Mouse (Mus musculus) stomach, embryonic 15.5 days (tissue): Measurements from ENCODE around the gene Ppm1l. TPM values are rescaled to one million over a fixed set of nuclear protein-coding genes. Genes with fewer than 3 reads are reported as not detected.

Source experiments
- ATAC-seq: fragments of 200-750 bp; cut with Nextera tagmentation; 2 replicates; pipeline ENCODE4 v1.8.0; 2017; ENCODE audit warnings: low read depth, moderate number of reproducible peaks, moderate TSS enrichment; ENCODE audit not compliant: insufficient read depth, low FRiP score
- H3K27ac ChIP-seq: fragments of 300-500 bp; sonication (generic); 2 replicates; pipeline ENCODE4 v1.5.1; 2015; ENCODE audit warnings: mild to moderate bottlenecking, inconsistent platforms
- H3K27me3 ChIP-seq: fragments of 300-500 bp; sonication (generic); replicated peaks from 2 replicates; pipeline ENCODE4 v1.6.1; 2015; ENCODE audit warnings: inconsistent platforms
- H3K36me3 ChIP-seq: fragments of 300-500 bp; sonication (generic); 2 replicates; pipeline ENCODE4 v1.6.1; 2015; ENCODE audit warnings: inconsistent platforms
- H3K4me1 ChIP-seq: fragments of 300-500 bp; sonication (generic); 2 replicates; pipeline ENCODE4 v1.6.1; 2015; ENCODE audit warnings: inconsistent platforms
- H3K4me2 ChIP-seq: fragments of 300-500 bp; sonication (generic); 2 replicates; pipeline ENCODE4 v1.6.1; 2015; ENCODE audit warnings: mild to moderate bottlenecking, inconsistent platforms
- H3K4me3 ChIP-seq: fragments of 300-500 bp; sonication (generic); replicated peaks from 2 replicates; pipeline ENCODE4 v1.5.1; 2015; ENCODE audit warnings: inconsistent platforms
- H3K9ac ChIP-seq: fragments of 300-500 bp; sonication (generic); 2 replicates; pipeline ENCODE4 v1.6.1; 2015; ENCODE audit warnings: inconsistent platforms
- H3K9me3 ChIP-seq: fragments of 300-500 bp; sonication (generic); 2 replicates; pipeline ENCODE4 v1.6.1; 2016; ENCODE audit warnings: inconsistent platforms
- WGBS: fragments of 180-500 bp; shearing (Covaris S2); methylation state at CpG from one replicate; pipeline ENCODE4 v1.1.7; 2015; 5-methylcytosine and 5-hydroxymethylcytosine counted together
- polyA plus RNA-seq: library from polyadenylated mRNA; unstranded; fragments of >200 nt; fragmentation: Nextera tagmentation; extraction: Ambion mirVana; gene quantifications from 2 replicates; pipeline ENCODE4 v1.2.1, GENCODE M21; 2015

The Ppm1l gene
- polyA plus RNA-seq, 1 experiment from 2014 or later: 8.5 TPM

DNA sequence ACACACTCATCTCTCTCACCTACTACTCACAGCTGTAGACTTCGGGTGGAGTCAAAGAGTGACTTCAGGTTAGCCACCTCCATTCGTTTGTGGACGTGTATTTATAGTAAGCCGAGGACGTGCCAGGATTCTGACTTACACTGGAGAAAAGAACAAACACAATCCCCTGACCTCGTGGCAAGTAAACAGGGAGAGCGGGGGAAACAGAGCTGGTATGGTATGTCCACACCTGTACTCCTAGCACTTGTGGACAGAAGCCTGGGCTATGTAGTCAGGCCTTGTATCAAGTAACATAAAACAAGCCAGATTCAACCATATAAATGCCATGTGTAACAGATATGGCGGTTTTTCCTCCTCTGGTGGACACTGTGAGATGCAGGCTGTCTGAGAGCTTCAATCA is 20.4 kb upstream of the Ppm1l start:
- Histone ChIP-seq H3K27ac (no peak overlapping the region), H3K36me3 (no peaks in the 10 kb centered on the region), H3K4me2 (no peak overlapping the region), H3K9me3 (no peaks in the 10 kb centered on the region), H3K4me1 (no peaks in the 10 kb centered on the region), H3K4me3 (no peak overlapping the region), H3K9ac (no peak overlapping the region), H3K27me3 (no peaks in the 10 kb centered on the region)
- 57% methylated on average over 8 of the region's 8 CpGs for WGBS
- peak; percentile 43; the same call in 1 of the 2 replicates for ATAC-seq

GRCm38 (mm10) chr3:69300121-69300520 is 16.5 kb upstream of the Ppm1l start:
- H3K27ac ChIP-seq: no peak overlapping the region
- no peaks in the 10 kb centered on the region for H3K36me3 ChIP-seq
- no peak overlapping the region for H3K4me3 ChIP-seq
- H3K9ac ChIP-seq: no peak overlapping the region
- H3K9me3 ChIP-seq: no peaks in the 10 kb centered on the region
- H3K27me3 ChIP-seq: no peaks in the 10 kb centered on the region
- H3K4me1 ChIP-seq: no peaks in the 10 kb centered on the region
- no peak for ATAC-seq
- H3K4me2 ChIP-seq: no peak overlapping the region
- WGBS: 86% methylated on average over 1 of the region's 1 CpGs

GRCm38 (mm10) chr3:69315810-69316390 is 761 bp upstream of the Ppm1l start:
- Histone ChIP-seq H3K36me3 (no peaks in the 10 kb centered on the region), H3K9me3 (no peaks in the 10 kb centered on the region), H3K27me3 (no peaks in the 10 kb centered on the region), H3K4me2 (peak overlapping the region; percentile 84), H3K4me3 (peak overlapping the region; percentile 78), H3K4me1 (peaks cover 16% of the 10 kb centered on the region; the same call in 1 of the 2 replicates), H3K27ac (peak overlapping the region; percentile 91), H3K9ac (peak overlapping the region; percentile 61; the same call in 1 of the 2 replicates)
- WGBS: 2% methylated on average over 18 of the region's 18 CpGs
- peak; percentile 17 for ATAC-seq

DNA sequence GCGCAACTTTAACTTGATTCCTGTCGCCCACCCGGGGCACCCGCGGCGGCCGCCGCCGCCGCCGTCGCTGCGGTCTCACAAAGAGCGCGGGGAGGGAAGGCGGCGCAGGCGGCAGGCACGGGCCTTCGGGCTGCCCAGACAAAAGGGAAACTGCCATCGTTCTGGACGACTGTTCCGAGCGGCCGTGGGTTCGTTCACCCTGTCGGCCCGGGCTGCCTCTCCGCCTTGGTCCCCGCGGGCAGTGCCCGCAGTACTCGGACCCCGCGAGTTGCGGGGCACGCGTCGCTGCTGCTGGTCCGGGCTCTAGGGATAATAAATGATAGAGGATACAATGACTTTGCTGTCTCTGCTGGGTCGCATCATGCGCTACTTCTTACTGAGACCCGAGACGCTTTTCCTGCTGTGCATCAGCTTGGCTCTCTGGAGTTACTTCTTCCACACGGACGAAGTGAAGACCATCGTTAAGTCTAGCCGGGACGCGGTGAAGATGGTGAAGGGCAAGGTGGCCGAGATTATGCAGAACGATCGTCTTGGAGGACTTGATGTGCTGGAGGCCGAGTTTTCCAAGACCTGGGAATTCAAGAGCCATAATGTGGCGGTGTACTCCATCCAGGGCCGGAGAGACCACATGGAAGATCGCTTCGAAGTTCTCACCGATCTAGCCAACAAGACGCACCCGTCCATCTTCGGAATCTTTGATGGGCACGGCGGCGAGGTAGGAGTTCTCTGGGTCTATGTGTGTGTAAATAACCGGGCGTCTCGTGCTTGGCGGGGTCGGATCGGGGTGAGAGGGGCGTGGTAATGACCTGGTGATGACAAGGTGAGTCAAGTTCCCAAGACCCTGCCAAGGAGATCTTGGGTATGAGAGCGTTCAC is 827 bp downstream of the Ppm1l start:
- Histone ChIP-seq H3K4me1 (peaks cover 16% of the 10 kb centered on the region; the same call in 1 of the 2 replicates), H3K4me3 (peak overlapping the region; percentile 78), H3K9ac (peak overlapping the region; percentile 57), H3K27ac (peak overlapping the region; percentile 80), H3K9me3 (no peaks in the 10 kb centered on the region), H3K4me2 (peak overlapping the region; percentile 84), H3K27me3 (no peaks in the 10 kb centered on the region), H3K36me3 (no peaks in the 10 kb centered on the region)
- under 1% methylated on average over 73 of the region's 73 CpGs for WGBS
- peak; percentile 9 for ATAC-seq

- Histone ChIP-seq H3K9me3 (no peaks in the 10 kb centered on the region), H3K27me3 (no peaks in the 10 kb centered on the region), H3K36me3 (no peaks in the 10 kb centered on the region), H3K4me1 (peaks cover 16% of the 10 kb centered on the region; the same call in 1 of the 2 replicates), H3K4me2 (peak overlapping the region; percentile 84), H3K4me3 (peak overlapping the region; percentile 78), H3K27ac (peak overlapping the region; percentile 35; the same call in 1 of the 2 replicates), H3K9ac (peak overlapping the region; percentile 57; the same call in 1 of the 2 replicates)
- 3% methylated on average over 25 of the region's 25 CpGs for WGBS
- peak; percentile 24 for ATAC-seq
These were observed 1.7 kb downstream of the Ppm1l start for GRCm38 (mm10) chr3:69318131-69318951.

- H3K9ac ChIP-seq: no peak overlapping the region
- peak overlapping the region; percentile 78 for H3K4me3 ChIP-seq
- H3K9me3 ChIP-seq: no peaks in the 10 kb centered on the region
- no peaks in the 10 kb centered on the region for H3K27me3 ChIP-seq
- peak overlapping the region; percentile 84 for H3K4me2 ChIP-seq
- no peaks in the 10 kb centered on the region for H3K36me3 ChIP-seq
- ATAC-seq: no peak
- 54% methylated on average over 6 of the region's 6 CpGs for WGBS
- peaks cover 16% of the 10 kb centered on the region; the same call in 1 of the 2 replicates for H3K4me1 ChIP-seq
- H3K27ac ChIP-seq: no peak overlapping the region
These were observed 2.5 kb downstream of the Ppm1l start for GRCm38 (mm10) chr3:69319061-69319720.

- 84% methylated on average over 3 of the region's 3 CpGs for WGBS
- H3K4me3 ChIP-seq: no peak overlapping the region
- no peaks in the 10 kb centered on the region for H3K27me3 ChIP-seq
- peaks cover 2% of the 10 kb centered on the region; the same call in 1 of the 2 replicates for H3K4me1 ChIP-seq
- H3K9me3 ChIP-seq: no peaks in the 10 kb centered on the region
- no peak for ATAC-seq
- H3K36me3 ChIP-seq: no peaks in the 10 kb centered on the region
- no peak overlapping the region for H3K9ac ChIP-seq
- H3K27ac ChIP-seq: no peak overlapping the region
- no peak overlapping the region for H3K4me2 ChIP-seq
These were observed 7.3 kb downstream of the Ppm1l start for GRCm38 (mm10) chr3:69323982-69324381.

DNA sequence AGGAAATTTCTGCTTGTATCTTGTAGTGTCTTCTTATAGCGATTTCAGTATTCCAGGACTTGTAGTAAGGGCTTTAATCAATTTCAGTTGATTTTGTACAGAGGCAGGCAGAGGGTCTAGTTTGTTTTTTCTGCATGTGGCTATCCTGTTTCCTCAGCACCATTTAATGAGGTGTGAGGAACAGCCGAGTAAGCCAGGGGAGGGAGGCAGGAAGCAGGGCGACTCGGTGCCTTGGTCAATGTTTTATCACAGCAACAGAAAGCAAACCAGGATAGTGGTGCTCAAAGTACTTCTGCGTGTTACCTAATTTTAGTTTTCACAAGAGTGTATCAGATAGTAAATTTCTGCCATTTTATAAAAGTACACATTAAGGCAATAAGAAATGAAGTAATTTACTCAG is 13.2 kb downstream of the Ppm1l start:
- no peaks in the 10 kb centered on the region for H3K36me3 ChIP-seq
- H3K4me1 ChIP-seq: no peaks in the 10 kb centered on the region
- no peak overlapping the region for H3K4me2 ChIP-seq
- WGBS: 53% methylated on average over 5 of the region's 5 CpGs
- H3K9me3 ChIP-seq: no peaks in the 10 kb centered on the region
- H3K4me3 ChIP-seq: no peak overlapping the region
- H3K27me3 ChIP-seq: no peaks in the 10 kb centered on the region
- no peak overlapping the region for H3K27ac ChIP-seq
- no peak overlapping the region for H3K9ac ChIP-seq
- ATAC-seq: no peak

- Histone ChIP-seq H3K27ac (no peak overlapping the region), H3K4me2 (no peak overlapping the region), H3K4me1 (no peaks in the 10 kb centered on the region), H3K9ac (no peak overlapping the region), H3K9me3 (no peaks in the 10 kb centered on the region), H3K27me3 (no peaks in the 10 kb centered on the region), H3K4me3 (no peak overlapping the region), H3K36me3 (no peaks in the 10 kb centered on the region)
- no peak for ATAC-seq
- WGBS: 49% methylated on average over 9 of the region's 9 CpGs
These were observed 17.2 kb downstream of the Ppm1l start for GRCm38 (mm10) chr3:69333819-69334218.

- Histone ChIP-seq H3K4me3 (no peak overlapping the region), H3K27ac (no peak overlapping the region), H3K9me3 (no peaks in the 10 kb centered on the region), H3K9ac (no peak overlapping the region), H3K4me1 (0 out of 2 replicates have a peak, but pooled peaks cover 3% of the 10 kb centered on the region), H3K36me3 (0 out of 2 replicates have a peak, but pooled peaks cover 2% of the 10 kb centered on the region), H3K4me2 (no peak overlapping the region), H3K27me3 (no peaks in the 10 kb centered on the region)
- no peak for ATAC-seq
- 42% methylated on average over 1 of the region's 1 CpGs for WGBS
These were observed 23.8 kb downstream of the Ppm1l start for GRCm38 (mm10) chr3:69340486-69340885.

DNA sequence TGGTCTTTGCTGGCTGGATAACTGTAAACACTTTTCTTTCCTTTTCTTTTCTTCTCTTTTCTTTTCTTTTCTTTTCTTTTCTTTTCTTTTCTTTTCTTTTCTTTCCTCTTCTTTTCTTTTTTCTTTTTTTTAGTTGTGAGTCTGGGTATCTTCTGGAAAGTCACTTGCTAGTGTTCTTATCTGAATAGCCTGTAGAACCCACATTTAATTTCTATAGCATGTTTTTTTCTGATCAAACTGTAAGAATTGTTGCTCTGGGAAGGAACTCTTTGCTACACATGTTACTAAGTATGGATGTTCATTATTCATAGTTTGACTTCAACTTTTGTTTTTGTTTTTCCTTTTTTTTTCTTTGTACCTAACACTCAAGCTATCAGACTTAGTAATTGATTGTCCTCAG is 24.3 kb downstream of the Ppm1l start:
- no peak for ATAC-seq
- Histone ChIP-seq H3K36me3 (0 out of 2 replicates have a peak, but pooled peaks cover 2% of the 10 kb centered on the region), H3K27ac (no peak overlapping the region), H3K9ac (no peak overlapping the region), H3K4me2 (no peak overlapping the region), H3K4me3 (no peak overlapping the region), H3K4me1 (0 out of 2 replicates have a peak, but pooled peaks cover 3% of the 10 kb centered on the region), H3K9me3 (no peaks in the 10 kb centered on the region), H3K27me3 (no peaks in the 10 kb centered on the region)
